Mouse (Mus musculus): ENCODE data around the gene Spata4. TPM values are rescaled to one million over a fixed set of nuclear protein-coding genes. Genes with fewer than 3 reads are reported as not detected.

Spata4 gene
- total RNA-seq, 2 experiments from 2014 or later, result not detected

Other genes starting within 250 kb of the Spata4 start
- gene Asb5, start 71.2 kb upstream of the Spata4 start, total RNA-seq (2021), result 10 to 100 TPM; 19.6 to 22.1 TPM
- 10 to 100 TPM; 44.8 to 50.3 TPM for gene Spcs3, start 70.8 kb upstream of the Spata4 start, total RNA-seq (2021)